Mouse (Mus musculus) cerebellum, adult 11 months (tissue): Measurements from ENCODE around the gene 1700010I14Rik.

ENCODE experiments used
- DNase-seq: peaks from one replicate; pipeline ENCODE4 v3.0.0; 2022

1700010I14Rik gene

DNA sequence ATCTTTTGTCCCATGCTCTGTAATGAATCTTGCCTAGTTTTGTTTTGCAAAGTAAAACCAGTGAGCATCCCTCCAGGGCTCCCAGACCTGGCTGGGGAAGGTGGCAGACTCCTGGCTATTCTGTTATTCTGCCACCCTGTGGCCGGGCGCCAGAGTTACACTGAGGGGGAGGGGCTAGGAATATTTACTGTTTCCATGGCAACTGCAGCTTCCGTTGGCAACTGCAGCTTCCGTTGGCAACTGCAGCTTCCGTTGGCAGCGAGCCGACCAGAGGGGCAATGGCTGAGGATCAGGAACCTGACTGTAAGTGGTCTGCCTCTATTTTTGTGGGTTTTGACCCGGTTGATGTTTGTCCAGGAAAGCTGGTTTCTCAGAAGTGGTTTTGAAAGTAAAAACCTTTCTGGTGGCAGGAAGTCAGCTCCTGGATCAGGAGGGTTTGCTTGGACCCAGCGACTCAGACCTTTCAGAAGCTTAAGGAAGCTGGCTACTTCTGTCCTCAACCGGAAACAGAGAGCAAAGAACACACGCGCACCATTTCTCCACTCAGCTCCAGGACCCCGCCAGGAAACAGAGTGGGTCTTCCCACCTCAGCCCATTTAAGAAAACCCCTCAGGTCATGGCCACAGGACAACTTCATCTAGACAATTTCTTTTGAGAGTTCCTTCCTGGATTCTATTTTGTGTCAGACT lies at the start of gene 1700010I14Rik:
TSS of gene 1700010I14Rik (plus strand) at position 215 of the 689 bp plus-strand sequence.
- peak; percentile 41 for DNase-seq

DNA sequence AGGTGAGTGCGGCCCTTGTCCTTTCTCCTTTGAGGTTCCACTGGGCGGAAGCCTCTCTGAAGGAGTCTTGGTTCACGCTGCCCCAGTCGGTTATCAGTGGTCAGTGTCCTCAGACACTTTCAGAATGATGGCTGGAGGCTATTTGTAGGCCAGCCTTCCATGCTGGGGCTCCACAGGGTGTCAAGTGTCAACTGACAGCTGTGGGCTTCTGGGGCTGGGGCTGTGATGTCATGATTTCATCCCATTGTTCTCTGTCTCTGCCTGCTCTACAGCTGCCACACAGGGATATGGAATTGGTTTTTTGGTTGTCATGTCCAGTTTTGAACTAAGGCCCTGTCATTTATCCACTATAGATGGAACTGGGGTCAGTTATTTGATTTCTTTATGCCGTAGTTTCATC lies 36.5 kb upstream of the 1700010I14Rik start:
- DNase-seq: no peak

DNA sequence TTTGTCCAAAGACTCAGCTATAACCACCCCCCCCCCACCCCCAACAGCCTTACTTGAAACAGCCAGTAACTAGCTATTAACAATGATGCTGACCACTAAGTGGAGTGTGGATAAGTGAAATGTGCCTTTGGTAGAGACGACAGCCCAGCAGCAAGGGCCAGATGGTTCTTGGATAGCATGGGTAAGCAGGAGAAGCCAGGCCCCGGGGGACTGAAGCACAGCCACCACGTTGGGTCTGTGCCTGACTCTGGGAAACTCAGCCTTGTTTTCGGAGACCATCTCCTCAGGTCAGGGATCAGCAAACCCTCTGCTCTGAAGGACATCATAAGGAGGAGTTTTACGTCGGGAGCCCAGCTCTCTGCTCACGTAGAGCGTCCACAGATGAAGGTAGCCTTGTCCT lies 35.2 kb upstream of the 1700010I14Rik start:
- no peak for DNase-seq

DNA sequence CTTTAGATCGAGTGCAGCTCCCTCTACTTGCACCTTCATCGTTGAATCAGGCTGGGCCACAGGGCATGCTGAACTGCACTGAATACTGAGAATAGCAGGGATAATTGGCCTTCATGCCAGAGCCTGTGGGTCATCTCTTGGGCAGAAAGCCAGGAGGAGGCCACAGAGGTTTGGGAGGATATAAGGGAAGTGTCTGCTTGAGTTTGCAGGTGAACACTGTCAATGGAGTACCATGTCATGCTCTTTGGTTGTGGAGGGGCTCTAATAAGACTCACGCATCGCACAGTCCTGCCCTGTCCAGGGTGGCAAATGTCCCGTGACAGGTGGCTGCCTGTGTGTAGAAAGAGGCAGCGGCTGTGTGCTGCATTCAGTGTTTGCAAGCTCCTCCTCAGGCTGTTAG lies 30.0 kb upstream of the 1700010I14Rik start:
- peak; percentile 42 for DNase-seq

DNA sequence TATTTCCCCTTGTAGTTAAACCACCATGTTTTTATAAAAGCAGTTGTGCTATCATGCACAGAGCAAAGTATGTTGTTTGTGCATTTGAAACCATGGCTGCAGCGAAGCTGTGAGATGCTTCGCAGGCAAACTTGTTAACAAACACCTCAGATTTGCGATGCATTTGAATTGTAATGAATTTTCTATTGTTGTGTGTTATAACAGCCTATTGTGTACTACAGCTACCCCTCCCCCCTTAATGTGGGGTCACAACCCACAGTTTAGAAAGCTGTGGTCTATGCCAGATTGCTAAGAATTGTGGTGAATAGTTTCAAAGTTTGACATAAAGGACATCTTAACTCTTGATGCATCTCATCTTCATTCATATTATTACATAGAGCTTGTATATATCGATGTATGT lies 27.7 kb upstream of the 1700010I14Rik start:
- DNase-seq: no peak

DNA sequence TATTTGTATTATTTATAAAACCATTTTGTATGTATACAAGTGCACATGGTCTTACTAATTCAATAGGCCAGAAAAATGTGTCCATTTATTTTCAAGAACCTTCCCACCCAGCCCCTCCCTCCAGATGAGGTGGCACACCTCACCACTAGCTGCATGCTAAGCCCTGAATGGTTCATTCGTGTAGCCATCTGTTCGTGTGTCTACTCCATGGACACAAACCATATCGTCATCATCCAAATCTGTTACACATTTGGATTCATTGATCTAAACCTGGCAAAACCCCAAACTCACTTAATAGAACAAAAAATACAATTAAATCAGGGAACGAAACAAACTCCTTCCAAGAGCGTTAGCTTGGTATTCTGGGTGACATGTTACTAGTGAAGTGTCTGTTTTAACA lies 27.0 kb upstream of the 1700010I14Rik start:
- no peak for DNase-seq

DNA sequence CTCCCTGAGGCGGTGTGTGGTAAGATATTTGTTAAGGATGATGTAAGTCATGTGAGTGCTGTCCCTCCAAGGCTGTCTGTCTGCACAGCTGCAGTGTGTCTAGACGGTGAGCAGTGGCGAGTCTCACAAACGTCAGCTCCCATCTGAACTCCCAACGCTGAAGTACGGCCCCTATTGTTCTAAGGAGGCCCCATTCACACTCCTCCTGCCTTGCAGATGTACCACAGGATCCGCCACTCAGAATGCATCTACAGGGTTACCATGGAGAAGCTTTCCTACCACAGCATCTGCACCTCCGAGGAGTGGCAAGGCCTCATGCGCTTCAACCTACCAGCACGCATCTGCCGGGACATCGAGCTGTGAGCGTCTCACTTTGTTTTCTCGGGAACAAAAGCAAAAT lies 26.5 kb upstream of the 1700010I14Rik start:
- DNase-seq: no peak

DNA sequence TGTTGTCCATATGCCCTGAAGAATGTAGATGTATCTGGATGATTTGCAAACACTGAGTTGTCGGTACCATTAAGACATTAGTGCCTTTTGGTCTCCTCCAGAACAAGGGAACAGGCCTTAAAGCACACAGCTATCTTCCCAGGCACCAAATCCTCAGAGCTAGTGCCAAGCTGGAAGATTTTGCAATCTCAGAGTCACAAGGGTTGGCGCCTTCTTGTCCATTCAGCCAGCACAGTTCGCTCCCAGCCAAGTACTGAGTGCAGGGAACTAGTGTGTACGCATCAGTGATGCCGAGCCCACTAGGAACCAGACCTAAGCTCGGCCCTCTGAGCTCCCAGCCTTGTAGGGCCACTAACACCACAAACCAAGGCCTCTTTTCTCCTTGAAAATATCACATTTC lies 23.0 kb upstream of the 1700010I14Rik start:
- DNase-seq: no peak

DNA sequence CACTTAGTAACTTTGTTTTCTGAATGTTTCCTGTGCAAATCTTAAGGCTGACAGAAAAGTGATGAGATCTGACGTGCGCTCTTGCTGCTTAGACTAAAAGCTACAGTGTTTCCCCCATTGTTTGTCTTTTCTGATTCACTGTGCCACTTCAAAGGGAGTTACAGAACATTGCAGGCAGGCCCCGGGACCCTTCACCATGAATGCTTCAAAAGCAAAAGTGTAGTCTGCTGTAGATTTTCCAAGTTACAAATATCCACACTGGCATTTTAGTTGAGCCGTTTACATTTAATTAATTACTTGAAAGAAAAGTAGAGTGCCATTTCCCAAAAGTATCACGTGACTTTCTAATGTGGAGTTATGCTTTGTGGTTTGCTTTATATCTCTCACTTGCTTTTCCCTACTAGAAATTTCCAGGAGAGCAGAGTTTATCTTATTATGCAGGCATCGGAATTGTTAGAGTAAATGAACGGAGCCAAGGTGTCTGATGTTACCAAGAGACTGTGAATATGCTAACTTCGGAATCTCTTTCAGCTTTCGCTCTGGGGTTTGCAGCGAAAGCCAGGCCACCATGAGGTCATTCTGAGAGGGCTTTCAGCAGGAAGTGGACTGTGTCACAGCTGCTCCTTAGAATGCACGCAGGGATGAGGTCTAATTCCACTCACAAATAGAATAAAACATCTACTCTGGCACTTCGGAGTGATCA lies 15.8 kb upstream of the 1700010I14Rik start:
- no peak for DNase-seq

DNA sequence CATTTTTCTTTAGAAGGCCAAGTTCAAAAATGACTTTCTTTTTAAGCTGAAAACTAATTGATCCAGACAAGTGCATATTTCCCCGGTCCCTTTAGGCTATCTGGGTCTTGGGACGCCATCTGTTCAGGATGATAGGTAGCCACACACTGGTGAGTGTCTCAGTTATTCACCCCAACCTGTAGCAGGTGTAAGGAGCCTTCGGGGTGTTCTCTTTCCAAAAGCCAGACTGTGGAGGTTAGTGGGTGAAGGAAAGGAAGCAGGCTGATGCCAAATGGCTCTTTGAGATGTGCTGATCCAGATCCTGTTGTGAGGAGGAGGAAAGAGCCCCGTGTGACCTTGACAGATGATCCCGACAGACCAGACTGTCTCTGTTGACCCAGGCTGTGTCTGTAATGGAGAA lies 14.8 kb upstream of the 1700010I14Rik start:
- no peak for DNase-seq

DNA sequence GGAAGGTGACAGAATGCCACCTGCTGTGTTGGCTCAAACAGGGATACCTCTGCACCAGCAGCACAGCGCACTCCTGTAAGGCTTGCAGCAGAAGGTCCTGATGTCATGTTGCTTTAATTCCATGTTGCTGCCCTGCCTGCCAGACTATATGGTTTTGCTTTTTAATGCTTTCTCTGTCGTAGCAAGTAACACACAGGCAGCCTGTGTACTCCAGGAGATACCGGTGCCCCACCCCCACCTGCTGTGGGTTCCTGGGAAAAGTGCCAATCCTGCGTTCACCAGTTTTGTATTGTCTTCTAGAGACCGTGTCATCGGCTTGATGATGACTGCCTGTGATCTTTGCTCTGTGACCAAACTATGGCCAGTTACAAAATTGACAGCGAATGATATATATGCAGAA lies 13.7 kb upstream of the 1700010I14Rik start:
- peak; percentile 42 for DNase-seq

DNA sequence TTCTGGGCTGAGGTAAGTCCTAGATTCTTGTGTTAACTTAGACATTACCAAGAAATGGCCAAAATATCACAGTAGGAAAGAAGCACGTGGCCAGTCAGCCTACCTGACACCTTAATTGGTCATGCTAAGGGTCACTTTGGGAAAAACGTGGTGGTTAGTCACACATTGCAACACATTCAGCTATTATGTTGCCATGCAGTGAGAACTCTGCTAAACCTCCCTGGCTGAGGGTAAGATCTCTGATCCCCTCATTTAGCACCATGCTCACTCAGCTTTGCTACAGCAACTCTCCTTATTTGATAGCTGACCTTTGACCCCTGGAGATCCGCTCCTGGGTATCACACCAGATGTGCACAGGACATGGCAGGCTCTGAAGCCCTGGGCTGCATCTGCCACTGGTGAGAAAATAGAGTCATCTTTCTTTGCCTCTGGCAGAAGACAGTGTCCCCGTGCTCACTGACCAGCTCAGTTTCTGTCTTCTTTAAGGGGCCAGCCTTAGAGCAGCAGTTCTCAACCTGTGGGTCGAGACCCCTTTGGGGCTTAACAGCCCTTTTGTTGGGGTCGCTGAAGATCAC lies 13.2 kb upstream of the 1700010I14Rik start:
- no peak for DNase-seq

DNA sequence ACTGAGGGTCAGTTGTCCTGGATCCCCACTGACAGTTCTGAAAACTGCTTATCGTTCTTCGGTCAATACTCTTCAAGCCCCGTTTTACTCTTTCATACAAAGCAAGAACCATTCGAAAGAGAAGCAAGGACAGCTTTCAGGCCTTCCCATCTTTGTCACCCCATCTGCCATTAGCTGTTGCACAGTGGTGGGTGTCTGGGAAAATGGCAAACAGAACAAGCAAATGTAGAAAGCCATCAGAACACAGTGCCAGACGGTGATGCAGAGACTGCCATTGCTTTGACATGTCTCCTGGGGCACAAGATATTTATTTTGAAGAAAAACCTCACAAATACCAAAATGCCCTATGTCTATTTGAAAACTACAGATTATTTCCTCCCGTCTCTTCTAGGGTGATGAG lies 11.4 kb upstream of the 1700010I14Rik start:
- no peak for DNase-seq

DNA sequence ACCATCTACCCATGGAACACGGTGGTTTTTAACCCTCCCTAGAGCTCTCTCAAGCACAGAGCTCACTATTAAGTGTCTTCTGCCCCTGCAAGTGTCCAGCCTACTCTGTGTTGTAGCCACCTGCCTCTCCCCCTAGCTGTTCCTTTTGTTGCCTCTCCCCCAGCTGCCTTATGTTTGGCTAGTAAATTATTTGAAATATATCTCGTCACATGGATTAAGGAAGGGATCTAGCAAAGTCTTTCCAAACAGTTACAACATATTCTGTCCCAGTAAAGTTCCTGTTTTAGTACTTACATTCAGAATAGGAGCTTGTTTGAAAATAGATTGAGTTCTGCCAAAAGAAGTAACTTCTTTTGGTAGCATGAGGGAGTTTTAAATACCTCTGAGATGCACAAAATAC lies 10.9 kb upstream of the 1700010I14Rik start:
- no peak for DNase-seq

DNA sequence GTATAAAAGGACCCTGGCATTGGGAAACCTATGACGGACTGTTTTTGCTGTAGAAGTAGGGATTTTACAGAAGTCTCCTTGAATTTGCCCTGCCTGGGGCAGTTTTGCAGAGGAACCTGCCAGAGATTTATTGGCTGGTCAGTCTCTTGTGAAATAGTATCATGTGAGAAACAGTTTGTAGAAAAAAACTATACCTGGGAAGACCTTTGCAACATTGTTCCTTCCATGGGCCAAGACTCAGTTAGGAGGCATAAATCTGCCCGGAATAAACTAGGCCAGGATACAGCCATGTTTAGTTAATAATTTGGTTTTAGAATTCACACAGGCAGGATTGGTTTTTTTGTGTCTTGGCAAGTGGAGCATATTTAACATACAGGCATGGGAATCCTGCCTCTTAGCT lies 4.6 kb upstream of the 1700010I14Rik start:
- no peak for DNase-seq

DNA sequence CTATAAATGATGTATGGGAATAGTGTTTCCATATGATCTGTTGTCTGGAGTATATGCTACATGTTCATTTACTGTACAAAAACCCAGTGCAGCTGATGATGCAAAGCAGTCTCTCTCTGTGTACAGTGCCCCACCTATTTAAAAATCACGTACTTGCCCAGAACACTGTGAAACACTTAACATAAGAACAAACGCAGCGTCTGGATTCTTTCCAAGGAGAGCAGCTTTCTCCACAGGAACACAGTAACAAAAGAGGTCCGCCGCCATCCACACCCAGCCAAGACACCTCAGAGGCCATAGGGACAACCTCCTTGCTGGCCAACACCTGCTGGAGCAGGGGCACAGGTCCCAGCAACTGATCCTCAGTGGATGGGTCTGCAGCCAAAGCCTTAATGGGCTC lies 2.4 kb upstream of the 1700010I14Rik start:
- DNase-seq: peak; percentile 49

DNA sequence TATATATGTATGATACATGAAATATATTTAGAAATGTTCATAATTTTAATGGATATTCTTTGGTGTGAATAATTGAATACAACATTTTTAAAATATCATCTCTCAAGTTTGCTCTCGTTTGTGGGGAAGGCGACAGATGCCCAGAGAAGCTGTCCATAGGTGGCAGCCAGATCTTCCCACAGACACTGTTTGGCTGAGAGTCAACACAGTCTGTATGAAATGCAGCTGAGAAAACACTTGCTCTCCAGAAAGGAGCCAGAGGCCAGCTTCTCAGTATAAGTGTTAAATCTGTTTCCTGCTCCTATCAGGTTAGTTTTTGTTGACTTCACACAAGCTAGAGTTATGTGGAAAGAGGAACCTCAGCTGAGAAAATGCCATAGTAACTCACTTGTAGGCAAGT lies 1.6 kb upstream of the 1700010I14Rik start:
- DNase-seq: no peak

DNA sequence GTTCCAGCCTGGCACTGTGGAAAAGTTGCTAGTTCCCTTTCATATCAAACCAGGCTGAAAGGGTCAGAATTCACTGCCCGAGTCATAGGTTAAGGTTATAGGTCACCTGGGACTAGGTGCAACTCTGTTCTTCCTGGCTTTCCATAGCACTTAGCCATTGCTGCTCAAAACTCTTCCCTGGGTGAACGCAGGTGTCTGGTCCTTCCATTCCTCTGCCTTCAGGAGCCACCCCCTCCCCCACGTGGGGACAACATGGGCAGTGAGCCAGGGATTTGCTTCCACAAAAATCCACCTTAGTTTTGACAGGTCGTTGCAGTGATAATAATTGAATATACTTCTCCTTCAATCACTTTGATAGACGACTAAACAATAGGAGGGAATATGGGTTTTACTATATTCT lies 764 bp upstream of the 1700010I14Rik start:
- no peak for DNase-seq

DNA sequence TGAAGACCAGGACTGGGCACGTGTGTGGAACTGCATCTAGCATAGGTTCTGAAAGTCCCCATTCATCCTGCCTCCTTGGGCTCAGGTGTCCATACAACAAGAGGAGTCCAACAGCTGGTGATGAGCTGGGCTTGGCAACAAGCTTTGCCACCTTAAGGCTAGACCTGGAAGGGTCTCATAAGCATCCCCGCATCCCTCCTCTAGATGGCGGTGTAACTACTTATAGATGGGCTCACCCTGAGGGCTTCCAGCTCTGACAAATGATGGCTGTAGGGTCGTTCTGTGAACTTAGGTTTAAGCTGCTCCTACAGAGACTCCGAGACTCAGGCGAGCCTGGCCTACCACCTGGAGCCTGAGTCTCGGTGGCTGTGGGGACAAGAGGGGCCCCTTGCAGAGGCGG lies 3.0 kb downstream of the 1700010I14Rik start:
- DNase-seq: no peak

DNA sequence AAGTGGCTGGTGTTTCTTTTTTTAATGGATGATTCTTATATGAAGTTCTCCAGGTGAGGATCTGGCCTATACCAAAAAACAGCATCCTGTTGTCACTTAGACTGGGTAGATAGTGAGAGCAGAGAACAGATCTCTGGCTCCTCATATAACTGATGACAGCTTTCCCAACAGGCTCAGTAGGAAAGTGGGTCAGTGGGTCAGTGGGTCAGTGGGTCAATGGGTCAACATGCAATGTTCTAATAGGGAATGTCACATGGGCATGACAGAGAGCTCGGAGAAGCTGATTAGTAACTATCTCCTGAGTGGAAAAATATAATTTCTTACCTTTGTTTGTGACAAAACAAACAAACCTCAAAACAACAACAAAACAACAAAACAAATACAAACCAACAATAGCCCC lies 7.2 kb downstream of the 1700010I14Rik start:
- DNase-seq: no peak

DNA sequence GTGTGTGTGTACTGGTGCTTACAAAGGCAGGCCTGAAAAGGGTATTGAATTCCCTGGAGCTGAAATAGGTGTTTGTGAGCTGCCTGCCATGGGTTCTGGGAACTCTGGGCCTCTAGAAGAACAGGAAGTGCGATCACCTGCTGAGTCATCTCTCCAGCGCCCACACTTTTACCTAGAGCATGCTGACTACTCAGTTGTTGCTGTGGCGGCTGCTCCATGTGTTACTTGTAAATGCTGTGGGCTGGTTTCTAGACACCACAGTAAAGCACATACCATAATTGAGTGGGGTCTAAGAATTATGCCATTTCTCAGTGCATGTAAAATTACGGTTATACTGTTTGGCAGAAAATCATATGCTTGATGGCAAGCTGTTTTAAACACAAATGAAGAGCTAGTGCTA lies 14.3 kb downstream of the 1700010I14Rik start:
- DNase-seq: no peak

DNA sequence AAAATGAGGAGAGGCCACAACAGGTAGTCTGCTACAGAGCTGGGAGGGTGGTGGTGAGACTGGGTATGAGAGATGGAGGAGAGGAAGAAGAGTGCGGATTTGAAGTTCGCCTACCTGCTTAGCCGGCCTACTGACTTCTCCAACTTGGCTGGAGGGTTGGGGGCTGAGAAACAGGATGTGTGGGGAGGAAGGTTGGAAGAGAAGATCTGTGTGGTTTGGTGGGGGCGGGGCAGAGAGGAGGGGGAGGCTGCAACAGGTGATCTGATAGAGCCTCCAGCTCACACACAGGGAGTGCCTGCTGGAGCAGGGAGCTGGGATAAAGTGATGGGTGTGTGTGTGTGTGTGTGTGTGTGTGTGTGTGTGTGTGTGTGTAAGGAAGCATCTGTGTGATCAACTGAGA lies 16.4 kb downstream of the 1700010I14Rik start:
- no peak for DNase-seq

DNA sequence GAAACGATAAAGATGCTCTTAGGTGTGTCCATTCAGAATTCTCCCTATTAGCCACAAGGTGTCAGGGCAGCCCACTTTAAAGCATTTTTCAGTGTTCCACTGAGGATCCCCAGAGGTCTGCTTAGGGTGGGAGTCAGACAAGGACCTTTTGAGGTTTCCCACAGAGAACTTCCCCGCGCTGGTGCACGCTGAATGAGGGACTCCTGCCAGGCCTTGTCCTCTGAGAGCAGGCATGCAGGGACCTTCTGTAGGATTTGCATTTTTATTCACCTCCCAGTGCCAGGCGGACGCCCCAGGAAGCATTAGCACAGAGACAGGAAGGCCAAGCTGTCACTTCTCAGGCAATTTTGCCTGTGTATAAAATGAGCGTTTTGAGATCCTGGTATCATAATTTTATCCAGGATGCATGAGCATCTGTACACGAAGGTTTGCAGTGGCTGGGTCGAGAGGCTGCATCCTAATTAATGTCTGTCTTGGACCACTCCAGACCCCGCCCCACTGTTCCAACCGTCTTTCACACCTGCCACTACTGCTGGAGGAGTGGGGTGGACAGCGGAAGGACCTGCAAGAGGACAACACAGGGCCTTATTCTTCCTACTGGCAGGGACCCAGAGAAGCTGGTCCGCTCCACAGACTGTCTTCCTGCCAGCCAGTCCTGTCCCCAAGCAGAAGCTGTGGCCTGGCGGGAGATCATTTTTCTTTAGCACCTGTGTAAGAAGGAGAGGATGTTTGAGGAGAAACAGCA lies 35.2 kb downstream of the 1700010I14Rik start:
- peak; percentile 56 for DNase-seq

DNA sequence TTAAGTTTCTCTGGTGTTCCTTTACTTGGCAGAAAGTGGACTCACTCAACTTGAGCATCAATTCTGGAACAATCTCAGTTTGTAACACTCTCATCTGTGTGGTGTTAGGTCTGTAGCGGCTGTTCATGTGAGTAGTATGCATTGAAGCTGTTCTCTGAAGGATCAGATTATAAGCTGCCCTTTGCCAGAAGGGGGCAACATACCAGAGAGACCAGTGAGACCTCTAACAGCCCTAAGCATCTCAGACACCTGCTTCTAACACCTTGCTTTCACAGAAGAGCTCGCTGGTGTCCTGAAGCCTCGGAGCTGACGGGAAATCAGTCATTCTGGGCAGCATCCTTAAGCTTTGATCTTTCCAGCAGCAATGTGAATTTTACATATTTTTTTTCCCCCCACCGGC lies 42.0 kb downstream of the 1700010I14Rik start:
- DNase-seq: no peak
